Mouse (Mus musculus): ENCODE results near the gene Cmah.

The Cmah gene

GRCm38 (mm10) chr13:24513717-24514116 lies 186.5 kb downstream of the Cmah start:
- DNase-seq (ENCODE audit: low read depth): no peak

- DNase-seq (ENCODE audit: low read depth): no peak
These were observed 188.0 kb downstream of the Cmah start for GRCm38 (mm10) chr13:24515101-24515675.

GRCm38 (mm10) chr13:24517757-24518156 lies 190.6 kb downstream of the Cmah start:
- DNase-seq (ENCODE audit: low read depth): no peak

GRCm38 (mm10) chr13:24518887-24519286 lies 191.7 kb downstream of the Cmah start:
- DNase-seq (ENCODE audit: low read depth): peak; percentile 68

GRCm38 (mm10) chr13:24519976-24520647 lies 192.9 kb downstream of the Cmah start:
- DNase-seq (ENCODE audit: low read depth): no peak

GRCm38 (mm10) chr13:24520796-24521195 lies 193.6 kb downstream of the Cmah start:
- DNase-seq (ENCODE audit: low read depth): no peak

- DNase-seq (ENCODE audit: low read depth): no peak
These were observed 194.5 kb downstream of the Cmah start for GRCm38 (mm10) chr13:24521446-24522342.

GRCm38 (mm10) chr13:24522343-24522837 lies 195.2 kb downstream of the Cmah start:
- no peak for DNase-seq (ENCODE audit: low read depth)

- no peak for DNase-seq (ENCODE audit: low read depth)
These were observed 196.5 kb downstream of the Cmah start for GRCm38 (mm10) chr13:24523587-24524221.

GRCm38 (mm10) chr13:24524468-24524867 lies 197.3 kb downstream of the Cmah start:
- no peak for DNase-seq (ENCODE audit: low read depth)

- DNase-seq (ENCODE audit: low read depth): no peak
These were observed 198.3 kb downstream of the Cmah start for GRCm38 (mm10) chr13:24525551-24525950.

- no peak for DNase-seq (ENCODE audit: low read depth)
These were observed 199.7 kb downstream of the Cmah start for GRCm38 (mm10) chr13:24526916-24527315.

Measured in c-Kit-positive CD71-positive TER-119-negative erythroid progenitor cells, embryonic 14.5 days (primary cell).